Mouse (Mus musculus) right cerebral cortex, postnatal 4 days (tissue): ENCODE data around the gene Gbe1.

Experiments used
- DNase-seq: peaks from one replicate; pipeline ENCODE4 v3.0.0-alpha.2; 2022

The Gbe1 gene

DNA sequence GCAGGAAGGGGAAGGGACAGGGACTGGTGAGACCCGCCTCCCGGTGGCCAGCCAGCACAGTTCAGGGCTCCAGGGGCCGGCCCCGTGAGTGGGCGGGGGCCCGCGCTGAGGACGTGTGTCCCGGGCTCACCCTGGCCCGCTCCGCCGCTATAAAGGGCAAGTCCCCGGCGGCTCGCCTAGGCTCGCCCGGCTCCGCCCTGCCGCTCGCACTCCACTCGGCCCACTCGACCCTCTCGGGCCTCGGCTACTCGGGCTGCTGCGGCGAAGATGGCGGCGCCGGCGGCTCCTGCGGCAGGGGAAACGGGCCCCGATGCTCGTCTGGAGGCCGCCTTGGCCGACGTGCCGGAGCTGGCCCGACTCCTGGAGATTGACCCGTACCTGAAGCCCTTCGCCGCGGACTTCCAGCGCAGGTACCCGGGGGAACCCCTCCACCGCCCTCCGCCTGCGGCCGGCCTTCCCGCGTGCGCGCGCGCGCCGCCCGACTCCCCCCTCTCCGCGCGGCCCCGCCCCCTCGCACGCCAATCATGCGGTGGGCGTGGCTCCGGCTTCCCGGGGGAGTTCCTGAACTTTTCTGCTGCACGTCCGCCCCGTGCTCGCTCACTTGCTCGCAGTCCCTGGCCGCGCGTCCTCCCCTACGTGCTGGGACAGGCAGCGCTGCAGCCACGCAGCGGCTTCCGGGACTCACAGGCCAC, at the start of gene Gbe1:
Gbe1 (plus strand) TSS at position 64 of the 692 bp plus-strand sequence.
- peak; percentile 86 for DNase-seq

DNA sequence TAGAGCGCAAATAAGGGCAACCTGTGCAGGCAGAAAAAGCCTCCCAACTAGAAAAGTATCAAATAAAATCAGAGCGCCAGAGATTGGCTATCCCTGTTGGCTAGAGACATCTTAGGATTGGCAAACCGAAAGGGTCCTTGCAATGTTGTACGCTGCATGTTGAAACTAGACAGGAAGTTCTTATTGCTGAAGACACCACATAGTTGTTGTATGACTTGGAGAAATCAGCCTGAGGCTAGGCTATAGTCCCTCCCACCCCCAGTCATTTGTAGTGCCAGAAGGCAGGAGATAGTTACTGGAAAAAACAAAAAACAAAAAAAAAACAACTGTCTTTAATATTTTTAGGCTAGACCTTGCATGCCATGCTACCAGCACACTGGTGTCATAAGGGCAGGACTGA, 3.1 kb upstream of the Gbe1 start:
- DNase-seq, result no peak

DNA sequence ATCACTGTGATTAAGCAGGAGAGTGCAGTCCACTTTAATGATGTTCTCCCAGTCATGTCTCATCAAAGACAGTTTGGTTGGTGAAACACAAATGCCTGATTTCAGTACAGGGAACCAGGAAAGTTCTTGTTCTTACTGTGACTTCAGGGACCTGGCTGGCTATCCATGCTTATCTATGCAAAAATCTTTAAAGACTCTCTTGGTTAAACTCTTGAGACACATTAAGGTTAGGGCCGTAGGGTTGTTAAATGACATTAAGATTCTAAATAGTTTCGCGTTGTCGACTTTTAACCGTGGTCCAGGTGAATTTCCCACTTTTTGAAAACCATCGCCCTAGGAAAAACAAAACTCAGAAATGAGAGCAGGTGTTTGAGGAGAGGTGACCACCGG, 258 bp upstream of the Gbe1 start:
- no peak for DNase-seq

DNA sequence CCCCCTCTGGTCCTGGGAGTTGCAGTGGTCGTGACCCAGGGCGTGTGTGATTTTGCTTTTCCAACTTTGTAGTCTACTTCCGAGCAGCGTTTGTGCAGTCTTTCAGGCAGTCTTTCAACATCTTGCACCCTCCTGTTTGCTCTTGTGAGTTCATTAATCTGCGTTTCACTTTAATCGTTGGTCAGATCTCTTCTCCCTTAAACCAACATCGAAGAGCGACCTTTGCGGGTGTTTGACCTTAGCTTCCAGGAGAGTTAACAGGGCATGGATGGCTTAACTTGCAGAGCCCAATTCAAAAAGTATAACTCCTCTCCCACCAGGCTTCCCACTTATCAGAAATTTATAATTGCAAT, 805 bp downstream of the Gbe1 start:
- DNase-seq, result no peak

DNA sequence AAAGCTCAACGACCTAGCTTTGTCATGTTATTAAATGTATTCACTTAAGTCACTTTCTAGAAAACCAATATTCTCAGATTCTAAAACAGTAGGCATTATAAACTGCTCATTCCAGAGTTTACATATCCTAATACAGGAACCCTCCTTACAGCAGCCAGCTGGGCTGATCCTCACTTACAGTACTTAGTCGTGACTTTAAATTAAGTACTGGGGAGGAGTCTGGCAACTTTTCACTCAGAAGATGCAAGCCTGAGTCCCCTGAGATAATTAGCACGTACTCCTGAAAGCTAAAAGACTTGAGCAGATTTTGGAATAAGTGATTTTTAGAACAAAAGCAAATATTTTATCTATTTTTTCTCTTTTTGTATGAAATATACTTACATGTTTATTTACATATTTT, 1.5 kb downstream of the Gbe1 start:
- DNase-seq, result no peak

DNA sequence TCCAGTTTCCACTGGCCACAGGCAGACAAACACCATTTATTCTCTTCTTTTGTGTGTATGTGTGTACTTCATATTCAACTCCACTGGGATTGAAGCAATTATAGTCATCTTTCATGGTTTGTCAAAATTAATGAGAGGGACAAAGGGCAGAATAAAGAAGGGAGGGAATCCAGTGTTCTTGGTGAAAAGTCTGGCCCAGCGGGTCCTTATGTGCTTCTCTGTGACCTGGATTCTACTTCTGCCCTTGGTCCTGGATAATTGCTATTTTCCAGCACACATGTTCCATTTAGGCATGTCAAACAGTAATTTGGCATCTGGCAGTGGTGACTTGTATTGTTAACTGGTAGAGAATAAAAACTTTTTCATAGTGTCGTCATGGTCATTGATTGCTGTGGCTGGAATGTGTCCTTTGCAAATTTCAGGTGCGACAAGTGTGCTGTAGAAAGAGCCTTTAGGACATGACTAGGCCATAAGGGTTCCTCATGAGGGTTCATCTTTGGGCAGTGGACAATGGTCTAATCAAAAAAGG, 2.2 kb downstream of the Gbe1 start:
- DNase-seq, result no peak

DNA sequence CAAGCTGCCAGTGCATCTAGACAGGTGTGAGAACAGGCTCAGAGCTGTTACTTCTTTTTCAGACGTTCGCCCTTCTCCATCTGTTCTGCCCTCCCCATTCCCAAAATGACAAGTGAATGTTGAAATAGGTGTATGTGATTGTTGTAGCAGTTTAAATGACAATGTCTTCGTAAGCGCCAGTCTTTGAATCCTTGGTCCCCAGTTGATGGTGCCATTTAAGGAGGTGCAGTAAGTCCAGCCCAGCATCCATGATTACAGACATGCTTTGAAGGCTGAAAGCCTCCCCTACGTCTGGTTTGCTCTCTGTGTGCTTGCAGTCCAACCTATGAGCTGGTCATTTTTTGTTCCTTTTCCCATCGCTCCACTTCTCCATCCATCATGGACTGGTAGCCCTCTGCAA, 5.6 kb downstream of the Gbe1 start:
- DNase-seq, result no peak

DNA sequence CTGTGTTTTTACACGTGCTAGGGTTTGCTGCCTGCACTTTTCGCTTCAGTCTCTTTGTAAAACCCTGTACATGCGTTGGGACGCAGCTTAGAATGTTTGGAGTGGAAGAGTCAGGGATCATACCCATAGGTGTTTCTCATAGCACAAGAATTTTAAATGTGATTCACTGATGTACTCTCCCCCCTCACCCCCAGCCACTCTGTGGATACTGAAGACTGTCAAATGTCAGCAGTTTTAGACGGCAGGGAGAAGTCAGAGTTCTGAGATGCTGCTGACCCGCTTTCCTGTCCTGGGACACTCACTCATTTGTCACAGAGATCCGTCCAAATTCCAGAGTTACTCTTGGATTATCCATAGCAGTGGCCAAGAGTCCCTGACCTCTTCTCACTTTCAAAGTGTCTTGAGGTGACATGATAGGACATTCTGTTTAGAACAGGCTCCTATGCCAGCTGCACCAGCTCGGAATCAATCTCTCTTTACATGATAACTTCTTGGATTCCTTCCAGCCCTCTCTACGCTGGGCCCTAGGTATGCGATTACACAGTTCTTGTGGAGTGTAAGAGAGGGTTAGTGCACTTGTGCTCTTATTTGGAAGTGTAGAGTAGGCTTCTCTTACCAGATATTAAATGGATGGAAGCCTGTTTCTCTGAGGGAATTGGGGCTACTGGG, 7.0 kb downstream of the Gbe1 start:
- DNase-seq, result no peak

DNA sequence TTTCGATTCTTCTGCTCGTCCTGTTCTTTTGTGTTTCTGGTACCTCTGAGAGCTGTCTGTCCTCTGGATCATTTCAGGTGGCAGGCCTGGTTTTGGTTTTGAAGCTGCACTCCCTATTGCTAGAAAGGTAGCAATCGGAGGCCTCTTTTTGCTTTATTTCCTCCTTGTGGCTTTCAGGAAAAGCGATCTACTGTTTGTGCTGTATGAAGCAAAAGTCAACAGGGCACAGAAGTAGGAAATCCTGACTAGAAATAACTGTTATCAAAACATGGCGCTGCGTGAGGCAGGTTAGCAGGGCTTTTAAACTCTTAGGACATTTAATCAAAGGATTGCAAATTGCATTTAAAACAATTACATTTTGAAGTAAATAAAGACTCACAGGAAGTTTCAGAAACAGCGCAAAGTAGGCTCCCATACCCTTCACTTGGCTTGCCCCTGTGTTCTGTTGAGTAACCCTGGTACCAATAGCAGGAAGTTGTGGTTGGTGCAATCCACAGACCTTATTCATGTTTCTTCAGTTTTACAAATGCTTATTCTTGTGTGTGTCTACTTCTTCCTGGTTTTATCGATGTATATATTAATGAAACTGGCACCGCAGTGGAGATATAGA, 12.7 kb downstream of the Gbe1 start:
- no peak for DNase-seq

DNA sequence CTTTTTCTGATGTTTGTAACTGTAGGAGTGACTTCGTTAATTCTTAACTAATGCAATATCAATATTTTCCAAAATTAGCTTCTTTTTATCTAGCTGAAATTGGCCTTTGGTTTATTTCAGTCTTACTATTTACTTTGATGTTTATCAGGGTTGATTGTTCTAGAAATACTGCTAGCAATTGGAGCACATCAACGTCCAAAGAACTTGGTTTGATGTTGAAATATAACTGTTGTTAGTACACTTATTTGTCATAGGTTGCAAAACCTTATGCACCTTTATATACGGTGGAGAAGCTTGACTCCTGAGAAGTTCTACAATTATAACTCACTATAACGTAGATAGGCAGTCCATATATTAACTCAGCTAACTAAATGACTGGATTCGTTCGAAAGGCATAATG, 14.8 kb downstream of the Gbe1 start:
- DNase-seq, result no peak

DNA sequence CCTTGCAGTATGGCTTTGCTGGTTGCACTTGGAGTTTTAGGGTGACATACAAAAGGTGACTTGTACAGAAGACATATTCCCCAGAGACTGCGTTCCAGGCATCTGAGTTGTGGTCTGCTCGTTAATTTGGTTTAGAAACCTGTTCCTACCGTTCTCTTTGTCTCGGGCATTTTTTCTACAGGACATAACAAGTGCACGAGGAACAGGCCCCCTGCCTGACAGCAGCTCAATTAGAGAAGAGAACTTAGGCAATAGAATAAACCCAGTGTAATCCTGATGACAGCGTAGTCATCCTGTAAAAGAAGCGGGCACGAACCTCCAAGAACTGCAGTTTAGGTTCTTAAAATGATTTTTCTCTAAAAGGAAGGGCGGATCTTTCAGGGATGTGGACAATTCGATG, 15.3 kb downstream of the Gbe1 start:
- no peak for DNase-seq

DNA sequence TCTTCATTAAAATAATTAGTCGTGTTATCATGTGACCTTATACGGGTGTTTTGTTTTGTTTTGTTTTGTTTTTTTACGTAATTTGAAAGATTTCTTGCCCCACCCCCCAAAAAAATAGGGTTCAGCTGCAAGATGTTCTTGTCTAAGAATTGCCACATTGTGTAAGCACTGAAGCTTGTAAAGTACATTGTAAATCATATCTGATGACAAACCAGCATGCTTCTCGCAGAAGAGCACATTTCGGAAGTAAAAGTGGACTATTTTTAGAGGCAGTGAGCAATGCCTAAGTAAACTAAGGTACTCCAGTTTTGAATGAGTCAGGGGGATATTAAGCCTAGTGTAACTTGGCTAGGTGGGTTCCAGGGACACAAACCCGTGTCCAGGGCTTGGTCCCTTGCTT, 15.7 kb downstream of the Gbe1 start:
- no peak for DNase-seq

DNA sequence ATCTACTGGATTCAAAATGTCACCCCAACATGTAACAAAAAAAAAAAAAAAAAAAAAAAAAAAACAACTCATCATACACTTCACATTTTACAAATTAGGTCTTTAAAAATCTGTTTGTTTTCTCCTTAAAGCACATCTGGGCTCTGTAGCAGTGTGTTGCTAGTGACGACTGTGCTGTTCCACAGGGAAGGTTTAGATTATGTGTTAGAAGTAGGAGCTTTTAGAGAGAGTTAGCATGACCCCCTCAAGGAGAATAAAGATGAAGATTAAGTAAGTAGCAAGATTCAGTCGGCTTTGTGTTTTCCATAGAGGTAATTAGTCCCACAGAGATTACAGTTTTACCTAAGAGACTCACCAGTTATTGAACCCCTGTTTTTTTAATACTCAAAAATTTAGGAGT, 16.3 kb downstream of the Gbe1 start:
- no peak for DNase-seq

DNA sequence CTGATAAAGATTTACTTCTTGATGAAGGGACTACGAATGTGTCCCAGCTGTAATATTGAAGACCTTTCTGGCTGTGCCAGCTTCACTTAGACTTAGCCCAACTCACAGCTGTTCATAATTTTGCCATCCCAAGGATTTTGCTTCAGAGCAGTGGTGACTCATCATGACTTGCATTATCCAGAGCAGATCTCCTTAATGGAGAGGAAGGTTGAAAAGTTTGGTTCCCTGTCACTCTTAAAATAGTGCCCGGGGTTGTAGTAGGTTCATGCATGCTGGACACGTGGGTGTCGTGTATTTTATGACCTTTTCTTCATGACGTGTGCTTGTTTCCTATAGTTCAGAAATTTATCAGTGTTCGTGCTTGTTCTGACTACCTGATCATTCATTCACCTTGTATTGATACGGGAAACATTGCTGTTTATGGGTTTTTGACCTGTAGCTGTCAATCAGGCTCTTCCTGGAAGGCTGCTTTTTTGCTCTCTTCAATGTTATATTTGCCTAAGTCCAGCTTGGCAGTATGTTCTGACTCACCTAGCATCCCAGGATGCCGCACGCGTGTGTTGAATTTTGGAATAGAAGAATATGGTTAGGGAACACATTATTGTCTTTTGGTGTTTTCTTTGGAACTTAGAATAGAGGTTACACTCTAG, 17.0 kb downstream of the Gbe1 start:
- no peak for DNase-seq

DNA sequence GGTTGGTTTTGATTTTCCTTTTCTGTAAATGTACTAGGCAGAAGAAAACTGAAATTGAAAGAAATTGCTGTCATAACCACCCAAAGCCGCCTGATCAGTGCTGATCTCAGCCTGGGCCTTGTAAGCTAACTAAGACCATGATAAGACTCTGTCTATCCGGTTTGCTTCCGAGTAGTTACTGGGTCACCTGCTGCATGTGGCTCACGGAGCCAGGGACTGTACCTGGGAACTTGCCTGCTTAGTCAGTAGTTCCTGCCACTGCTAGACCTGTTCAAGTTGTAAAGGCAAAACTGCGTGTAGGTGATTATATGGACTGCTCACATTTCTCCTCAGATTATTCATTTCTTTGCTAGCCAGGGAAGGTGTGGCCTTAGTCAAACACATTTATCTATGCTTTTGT, 21.1 kb downstream of the Gbe1 start:
- no peak for DNase-seq

DNA sequence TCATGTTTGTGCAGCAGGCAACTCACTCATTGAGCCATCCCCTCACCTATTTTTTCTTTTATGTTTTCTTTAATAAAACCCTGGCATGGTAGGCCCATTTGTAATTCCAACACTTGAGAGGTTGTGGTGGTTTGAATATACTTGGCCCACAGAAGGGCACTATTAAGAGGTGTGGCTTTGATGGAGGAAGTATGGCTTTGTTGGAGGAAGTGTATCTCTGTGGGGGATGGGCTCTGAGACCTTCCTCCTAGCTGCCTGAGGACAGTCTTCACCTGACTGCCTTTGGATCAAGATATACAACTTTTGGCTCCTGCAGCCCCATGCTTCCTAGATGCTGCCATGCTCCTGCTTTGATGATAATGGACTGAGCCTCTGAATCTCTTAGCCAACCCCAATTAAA, 21.7 kb downstream of the Gbe1 start:
- DNase-seq, result no peak

DNA sequence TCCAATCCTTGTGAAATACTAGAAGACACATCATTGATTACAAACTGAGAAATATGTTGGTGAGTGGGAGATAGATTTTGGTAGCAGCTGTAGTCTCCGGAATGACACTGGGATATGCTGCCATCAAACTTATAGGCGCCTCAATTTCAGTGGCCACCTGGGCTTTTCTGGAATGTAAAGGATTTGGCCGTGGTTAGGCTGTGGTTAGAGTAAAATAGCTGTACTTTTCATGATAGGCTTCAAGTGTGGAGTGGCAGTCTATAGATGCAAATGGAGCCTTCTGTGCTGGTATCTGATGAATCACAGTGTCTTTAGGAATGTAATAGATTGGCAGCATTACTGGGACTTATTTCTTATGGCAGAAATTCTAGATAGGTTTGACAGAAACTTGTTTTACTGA, 23.9 kb downstream of the Gbe1 start:
- DNase-seq, result no peak

DNA sequence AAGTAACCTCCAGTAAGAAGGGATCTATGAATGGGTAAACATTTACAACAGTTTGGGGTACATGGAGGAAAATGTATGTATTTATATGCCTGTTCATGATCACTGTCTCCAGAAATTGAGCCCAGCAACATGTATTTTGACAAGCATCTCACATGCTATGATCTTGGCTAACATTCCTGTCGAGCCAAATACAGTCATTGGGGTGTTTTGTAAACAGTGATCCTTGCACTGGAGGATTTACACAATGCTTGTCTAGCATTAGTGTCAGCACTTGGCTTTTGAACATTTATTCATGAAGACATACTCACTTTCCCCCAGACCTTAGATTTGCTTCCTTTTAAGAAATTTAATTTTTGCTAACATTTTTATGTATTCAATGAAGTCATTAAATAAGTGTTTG, 30.7 kb downstream of the Gbe1 start:
- no peak for DNase-seq

DNA sequence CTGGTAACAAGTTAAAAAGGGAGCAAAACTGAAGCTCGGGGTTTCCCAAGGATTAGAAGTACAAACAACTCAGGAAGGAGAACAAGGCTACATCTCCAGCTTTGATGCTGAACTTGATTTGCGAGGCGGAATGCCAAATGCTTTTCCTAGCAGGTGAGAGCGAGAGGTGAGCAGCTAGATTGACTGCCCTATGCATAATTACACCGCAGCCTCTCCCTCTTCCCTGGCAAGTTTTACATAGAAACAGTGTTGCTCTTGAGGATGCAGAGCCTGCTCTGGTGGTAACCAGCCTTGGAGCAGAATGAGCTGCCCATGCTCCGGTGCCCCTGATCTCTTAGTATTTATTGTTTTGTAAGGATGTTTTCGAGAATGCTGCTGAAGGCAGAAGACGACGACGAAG, 31.9 kb downstream of the Gbe1 start:
- DNase-seq, result no peak

DNA sequence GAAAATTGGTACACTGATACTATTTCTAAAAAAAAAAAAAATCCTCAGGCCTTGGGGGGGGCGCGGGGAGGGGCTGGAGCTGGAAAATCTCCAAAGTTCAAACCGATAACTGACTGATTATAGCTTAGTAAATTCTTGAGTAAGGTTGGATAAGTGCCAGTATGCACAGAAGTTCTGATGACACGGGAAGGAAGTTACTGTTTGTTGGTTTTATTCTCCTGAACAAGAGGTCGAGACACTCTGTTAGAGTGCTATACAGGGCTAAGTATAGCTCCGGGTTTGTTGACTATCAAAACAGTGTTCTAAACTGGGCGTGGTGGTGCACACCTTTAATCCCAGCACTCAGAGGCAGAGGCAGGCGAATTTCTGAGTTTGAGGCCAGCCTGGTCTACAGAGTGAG, 36.3 kb downstream of the Gbe1 start:
- no peak for DNase-seq

DNA sequence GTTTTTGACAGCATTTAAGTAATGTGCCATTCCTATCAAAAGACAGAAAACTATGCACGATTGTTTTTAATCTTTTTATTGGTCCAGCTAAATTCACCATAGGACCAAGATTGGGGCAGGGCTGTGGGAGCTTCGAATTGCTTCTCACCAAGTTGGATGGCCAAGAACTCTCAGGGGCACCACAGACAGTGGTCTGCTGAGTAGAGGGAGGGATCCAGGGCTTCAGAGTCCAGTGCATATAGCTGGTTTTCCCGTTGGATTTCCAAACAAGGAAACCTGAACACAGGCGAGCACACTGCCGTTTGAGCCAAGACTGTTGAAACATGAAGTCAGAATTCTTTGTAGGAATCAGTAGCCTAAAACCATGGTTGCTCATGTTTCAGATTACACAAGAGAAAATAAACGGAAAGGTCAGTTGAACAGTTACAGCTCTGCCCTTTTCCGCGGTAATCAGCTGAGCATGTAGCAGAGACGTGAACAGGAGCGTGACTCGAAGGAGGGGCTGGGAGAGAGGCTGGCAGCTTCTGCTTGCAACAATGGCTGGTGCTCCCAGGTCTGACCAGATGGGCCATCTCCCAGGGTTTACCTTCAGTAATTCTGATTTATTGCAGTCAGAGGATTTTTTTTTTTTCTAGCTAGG, 38.0 kb downstream of the Gbe1 start:
- no peak for DNase-seq

DNA sequence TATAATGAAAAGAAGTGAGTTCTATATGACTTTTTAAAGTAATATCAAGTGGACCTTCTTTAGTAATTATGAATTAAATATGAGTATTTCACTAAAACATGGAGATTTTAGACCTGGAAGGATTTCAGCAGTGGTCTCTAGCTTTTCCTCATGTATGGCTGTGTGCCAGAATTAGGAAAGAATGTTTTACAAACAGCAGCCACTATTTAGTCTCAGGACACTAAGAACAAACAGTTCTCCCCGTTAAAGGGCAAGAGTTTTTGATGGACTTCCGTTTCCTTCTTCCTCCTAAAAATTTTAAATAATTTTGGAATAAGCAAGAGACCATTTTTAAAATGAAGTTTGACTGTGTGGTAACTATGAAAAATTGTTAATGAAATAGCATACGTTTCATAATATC, 38.8 kb downstream of the Gbe1 start:
- DNase-seq, result no peak

DNA sequence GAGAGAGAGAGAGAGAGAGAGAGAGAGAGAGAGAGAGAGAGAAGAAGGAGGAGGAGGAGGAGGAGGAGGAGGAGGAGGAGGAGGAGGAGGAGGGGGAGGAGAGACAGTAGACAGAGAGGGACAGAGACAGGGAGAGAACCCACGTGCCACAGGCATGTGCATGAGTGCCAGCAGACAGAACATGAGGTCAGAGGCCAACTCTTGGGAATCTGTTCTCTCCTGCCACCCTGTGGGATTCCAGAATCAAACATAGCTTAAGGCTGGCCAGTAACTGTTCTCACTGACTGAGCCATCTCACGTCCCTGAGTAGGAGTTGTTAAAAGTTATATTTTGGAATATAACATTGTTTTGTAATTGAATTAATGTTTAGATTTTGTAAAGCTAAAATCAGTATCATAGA, 39.3 kb downstream of the Gbe1 start:
- no peak for DNase-seq

DNA sequence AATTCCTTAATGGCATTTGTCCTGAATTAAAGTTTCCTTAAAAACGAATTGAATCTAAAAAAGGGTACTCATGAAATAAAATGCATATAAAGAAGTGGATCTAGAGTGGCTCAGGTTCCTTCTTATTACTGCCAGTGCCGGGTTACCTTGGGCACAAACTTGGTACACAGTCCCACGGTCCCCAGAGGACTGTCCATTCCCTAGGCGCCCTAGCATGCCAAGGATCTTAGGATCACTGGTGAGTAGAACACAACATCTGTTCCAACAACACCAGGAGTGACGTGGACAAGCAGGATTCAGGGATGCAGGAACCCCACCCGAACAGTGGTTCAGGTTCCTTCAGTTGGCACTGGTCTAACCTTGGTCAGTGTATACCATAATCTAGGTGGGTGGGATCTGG, 44.6 kb downstream of the Gbe1 start:
- DNase-seq, result no peak
